Mouse (Mus musculus) neutrophil, adult 5-6 weeks (primary cell): ENCODE measurements around the gene Zbtb34. TPM values are rescaled to one million over a fixed set of nuclear protein-coding genes. Genes with fewer than 3 reads are reported as not detected.
A peak's percentile ranks its signal among the peaks of the same experiment; 100 is the strongest.

Experiments used
- ATAC-seq: fragments of 151-379, 151-347 bp; 2 replicates; pipeline ENCODE4 v1.8.0; 2017; ENCODE audit warnings: mild to moderate bottlenecking, moderate TSS enrichment; ENCODE audit not compliant: insufficient number of reproducible peaks, poor library complexity, low FRiP score, severe bottlenecking; ENCODE audit errors: extremely low read depth
- total RNA-seq: library from RNA; stranded (forward); fragments of 200-1000 nt; gene quantifications from 2 replicates; pipeline ENCODE4 v1.2.3, GENCODE M21; 2017

Zbtb34 gene
- total RNA-seq, 1 experiment from 2014 or later: 4.5 TPM

DNA sequence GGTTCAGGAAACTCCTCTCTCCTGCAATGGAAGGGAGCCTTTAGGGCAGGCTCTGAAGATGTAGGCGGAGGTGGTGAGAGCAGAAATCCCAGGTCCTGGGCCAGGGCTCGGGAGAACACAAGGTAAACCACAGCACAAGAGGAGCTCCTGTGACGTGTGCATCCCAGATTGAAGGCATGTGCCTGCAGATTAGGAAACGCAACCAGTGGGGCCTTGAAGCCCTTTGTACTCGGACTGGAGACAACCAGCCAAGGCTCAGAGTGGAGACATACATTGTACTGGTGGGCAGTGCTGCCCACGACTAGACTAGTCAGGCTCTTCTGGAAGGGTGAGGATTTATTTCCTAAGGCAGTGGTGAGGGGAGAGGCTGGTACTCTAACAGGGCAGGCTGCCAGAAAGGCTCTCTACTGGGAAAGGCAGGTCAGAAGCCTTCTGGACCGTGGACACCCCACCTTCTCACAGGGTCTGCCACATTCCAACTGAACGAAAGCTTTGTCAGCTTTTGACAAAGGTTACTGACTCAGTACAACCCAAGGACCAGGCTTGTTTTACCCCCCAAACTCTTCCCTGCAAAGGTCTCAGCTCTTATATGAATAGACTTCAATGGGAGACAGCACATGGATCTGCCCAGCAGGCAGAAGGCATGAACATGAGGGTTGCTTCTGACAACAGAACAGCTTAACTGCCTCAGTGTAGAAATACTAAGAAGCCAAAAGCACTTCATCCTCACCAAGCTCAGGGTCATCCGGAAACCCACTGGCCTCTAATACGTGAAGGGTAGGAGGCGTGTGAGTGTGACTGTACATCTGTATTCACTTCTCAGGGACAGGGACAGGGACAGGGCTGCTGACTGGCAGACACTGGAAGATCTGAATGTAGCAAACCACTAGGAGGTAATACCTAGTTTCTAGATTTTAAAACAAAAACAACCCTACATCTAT is 20.2 kb upstream of the Zbtb34 start:
- no peak for ATAC-seq

DNA sequence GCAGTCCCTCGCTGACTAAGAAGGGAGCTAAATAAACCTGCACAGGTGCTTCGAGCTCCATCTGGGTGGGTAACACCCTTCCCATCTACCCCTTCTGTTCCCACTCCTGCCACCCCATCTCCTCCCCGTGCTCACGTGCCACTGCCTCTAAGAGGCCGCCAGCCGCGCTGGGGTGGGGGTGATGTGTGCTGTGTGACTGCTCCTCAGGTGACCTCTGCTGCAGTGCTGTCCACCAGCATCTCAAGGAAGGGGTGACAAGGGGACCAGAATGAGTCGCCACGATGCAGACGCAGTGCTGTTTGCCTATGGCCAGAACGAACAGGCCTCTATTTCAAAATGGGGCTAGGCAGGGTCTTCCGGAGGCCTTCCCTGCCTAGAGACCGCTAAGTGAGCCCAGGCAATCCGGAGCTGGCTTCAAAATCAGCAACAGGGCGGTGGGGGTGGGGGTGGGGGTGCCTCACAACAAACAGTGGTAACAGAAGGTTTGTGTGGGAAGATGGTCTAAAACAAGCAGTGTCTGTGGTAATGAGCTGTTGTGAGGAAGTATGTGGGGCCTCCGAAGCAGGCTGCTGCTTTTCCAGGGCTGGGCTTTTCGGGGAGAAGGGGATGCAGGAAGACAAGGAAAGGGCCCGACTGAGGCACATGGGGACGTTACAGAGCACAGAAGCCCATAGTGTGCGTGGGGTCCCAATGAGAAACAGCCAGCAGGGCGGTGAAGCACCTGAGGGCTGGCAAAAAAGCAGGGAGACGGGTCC is 18.2 kb upstream of the Zbtb34 start:
- no peak for ATAC-seq

DNA sequence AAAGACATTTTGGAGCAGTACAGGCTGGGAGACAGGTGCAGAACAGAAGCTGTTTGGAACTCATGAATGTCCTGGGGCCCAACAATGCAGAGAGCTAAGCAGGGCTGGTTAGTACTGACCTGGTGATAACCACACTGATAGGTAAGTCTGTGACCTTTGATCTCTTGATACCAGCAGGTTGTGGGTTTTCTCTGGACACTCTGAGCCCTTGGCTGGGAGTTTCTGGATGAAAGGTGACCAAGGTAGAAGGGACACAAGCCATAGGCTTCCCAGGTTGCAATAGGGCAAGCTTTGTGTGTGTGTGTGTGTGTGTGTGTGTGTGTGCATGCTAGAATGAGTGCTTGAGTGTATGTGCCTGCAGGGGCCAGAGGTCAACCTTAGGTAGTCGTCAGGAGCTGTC is 15.7 kb upstream of the Zbtb34 start:
- ATAC-seq: no peak

DNA sequence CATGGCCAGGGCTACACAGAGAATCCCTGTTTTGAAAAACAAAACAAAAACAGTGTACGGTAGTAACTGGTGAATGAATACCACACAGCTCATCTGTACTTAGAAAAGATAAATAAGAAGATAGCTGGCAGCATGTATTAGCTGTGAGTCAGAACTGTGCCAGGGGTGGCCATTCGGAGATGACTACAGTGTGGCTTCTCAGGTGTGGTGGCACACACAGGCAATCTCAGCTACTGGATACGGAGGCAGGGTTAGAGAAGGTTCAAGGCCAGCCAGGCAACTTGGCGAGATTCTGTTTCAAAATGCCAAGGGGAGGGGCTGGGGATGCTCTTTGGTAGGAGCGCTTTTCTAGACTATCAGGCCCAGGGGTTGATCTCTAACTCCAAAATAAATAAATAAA is 14.6 kb upstream of the Zbtb34 start:
- ATAC-seq: no peak

DNA sequence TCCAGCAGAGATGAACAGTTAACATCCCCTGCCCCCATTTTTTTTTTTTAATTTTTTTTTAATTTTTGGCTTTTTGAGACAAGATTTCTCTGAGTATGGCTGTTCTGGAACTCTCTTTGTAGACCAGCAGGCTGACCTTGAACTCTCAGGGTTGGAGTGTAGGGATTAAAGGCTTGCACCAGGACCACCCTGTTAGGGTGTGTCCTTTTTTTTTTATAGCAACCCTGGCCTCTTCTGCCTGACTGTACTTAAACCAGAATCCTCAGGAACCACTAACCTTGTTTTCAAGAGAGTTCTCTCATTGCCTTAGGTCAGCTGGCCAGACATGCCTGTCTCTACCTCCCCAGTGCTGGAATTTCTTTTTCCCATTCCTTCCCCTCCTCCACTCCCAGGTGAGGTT is 13.7 kb upstream of the Zbtb34 start:
- ATAC-seq: no peak

DNA sequence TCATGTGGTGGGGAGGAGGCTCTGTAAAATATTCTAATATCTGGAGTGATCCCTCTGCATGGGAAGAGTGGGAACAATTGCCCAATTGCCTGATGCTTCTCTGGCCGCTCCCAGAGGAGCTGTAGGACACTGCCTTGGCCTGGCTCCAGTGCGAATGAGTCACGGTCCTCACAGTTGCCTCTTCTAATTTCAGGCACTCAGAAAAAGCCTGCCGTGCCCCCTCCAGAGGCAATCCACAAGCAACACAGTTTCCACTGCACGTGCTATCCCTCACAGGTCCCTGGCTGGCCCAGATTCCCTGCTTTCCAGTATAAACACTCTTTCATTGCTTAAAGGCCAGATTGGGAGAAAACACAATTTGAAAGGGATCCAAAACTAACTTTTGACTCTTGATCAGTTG is 13.2 kb upstream of the Zbtb34 start:
- ATAC-seq: no peak

DNA sequence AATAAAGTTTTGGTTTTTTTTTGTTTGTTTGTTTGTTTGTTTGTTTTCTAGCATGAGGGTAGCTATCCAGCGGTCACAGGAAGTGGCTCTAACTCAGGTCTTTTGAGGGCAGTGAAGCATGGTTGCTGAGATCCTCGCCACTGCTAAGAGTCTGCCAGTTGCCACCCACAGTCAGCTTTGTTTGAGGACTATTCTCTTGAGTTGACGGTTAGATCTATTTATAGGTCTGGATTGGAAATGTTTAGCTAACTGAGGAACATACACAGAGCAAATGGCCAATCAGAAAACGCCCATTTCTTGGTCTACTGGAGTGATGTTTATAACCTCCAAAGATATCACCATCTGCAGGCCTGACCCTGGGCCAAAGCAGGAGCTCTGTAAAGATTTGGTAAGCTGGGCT is 11.6 kb upstream of the Zbtb34 start:
- no peak for ATAC-seq

DNA sequence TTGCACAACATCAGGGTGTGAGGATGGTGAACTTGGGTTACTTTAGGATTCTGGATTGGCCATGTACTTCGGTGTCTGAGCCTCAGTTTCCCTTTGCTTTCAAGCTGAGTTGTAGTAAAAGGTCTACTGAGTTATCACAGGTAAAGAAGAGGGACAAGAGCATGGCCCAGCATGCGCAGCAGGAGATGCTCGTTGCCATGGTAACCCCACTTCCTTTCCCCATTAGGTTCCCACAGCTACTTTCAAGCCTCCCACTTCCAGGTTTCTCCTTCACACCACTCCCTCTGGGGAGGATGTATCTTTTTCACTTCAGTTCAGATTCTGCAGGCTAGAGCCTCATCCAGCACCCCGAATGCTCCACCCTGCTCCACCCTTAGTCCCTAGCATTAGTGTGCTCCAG is 9.8 kb upstream of the Zbtb34 start:
- ATAC-seq: no peak

DNA sequence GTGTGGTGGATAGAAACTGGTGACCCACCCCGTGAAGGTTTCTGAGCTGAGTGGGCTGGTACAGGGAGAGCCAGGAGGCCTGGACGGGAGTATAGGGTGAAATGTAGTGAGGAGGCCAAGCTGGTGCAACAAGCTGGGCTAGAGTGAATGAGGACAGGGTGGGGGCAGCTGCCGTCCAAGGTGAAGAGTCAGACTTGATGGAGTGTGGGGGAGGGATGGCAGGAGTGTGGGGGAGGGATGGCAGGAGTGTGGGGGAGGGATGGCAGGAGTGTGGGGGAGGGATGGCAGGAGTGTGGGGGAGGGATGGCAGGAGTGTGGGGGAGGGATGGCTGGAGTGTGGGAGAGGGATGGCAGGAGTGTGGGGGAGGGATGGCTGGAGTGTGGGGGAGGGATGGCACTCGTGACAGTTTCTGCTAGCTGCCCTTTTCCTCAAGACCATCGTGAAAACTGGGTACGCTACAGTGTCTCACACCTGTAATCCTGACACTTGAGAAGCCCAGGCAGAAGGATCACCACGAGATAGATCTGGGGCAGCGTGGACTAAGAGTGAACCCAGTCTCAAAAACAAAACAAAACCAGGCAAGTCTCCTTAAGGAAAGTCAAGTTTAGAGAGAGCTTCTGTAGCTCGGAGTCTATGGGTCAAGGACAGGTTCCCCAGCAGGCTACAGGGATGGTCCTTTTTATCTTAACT is 9.0 kb upstream of the Zbtb34 start:
- no peak for ATAC-seq

DNA sequence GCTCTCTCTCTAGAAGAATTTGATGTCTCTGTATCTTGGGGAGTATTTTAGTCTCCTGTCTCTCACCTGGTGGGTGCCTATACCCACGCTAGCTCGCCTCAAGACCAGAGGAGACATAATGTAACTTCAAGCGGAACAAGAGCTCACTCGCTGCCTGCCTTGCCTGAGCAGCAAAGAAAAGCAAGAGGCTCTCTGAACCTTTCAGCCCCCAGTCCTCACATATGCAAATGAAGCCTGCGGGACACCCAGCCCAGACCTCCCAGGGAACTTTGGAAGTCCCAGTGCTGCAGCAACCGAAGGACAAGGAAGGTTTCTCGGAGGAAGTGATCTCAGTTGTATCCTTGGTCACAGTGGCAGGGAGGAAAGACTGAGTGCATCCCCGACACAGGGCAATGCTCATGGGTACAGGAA is 8.4 kb upstream of the Zbtb34 start:
- ATAC-seq: no peak

DNA sequence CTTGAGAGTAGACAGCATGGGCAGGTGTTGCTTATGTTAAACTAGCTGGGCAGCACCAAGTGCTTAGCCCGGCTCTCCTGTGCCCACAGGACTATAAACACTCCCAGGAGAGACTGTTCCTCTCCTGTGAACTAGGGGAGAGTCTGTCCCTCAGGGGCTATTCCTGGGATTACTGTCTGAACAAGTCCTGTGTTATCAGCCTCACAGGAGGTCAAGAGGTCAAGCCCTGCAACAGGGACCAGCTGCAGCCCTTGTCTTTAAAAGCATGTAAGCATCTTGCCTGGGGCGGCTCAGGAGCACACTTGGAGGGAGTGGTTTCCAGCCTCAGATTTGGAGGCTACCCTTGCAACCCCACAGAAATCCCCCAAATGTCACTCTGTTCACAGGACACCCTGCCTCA is 7.3 kb upstream of the Zbtb34 start:
- no peak for ATAC-seq

DNA sequence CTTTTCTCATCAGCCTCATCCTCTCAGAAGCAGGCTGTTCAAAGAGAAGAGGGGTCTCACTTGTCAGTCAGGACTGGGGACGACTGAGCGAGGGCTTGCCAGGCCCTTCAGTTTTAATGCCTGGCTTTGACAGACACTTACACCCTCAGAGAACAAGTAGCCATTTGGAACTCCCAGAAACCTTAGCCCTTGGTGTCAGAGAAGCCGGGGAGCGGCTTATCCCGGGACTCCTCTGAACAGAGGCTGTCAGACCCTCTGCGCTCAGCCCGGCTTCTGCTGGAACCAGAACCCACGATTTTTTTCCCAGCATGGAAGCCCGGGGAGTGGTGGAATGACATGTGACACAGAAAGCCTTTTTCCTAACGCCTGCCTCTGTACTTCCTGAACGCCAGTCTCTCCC is 6.1 kb upstream of the Zbtb34 start:
- no peak for ATAC-seq

DNA sequence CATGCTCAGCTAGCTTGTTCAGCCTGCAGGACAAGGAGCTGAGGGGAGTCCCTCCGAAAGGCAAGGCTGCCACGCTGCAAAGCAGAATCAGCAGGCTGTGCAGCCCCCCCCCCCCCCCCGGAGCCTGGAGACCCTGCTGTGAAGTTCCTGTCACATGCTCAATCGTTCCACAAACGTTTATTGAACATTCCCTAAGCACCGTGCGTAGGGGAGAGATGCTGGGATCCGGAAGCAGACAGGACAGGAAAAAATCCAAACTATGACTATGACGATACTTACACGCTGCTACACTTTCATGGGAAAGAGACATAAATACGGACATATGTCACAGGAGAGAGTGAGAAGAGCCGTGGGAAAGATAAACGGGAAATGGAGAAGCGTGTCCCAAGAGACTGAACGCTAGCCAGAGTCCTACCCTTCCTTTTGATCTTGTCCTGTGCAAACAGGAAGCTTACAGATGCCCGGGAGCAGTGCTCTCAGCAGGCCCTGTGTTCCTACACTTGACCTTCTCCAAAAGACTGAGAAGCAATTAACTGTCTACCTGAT is 5.0 kb upstream of the Zbtb34 start:
- no peak for ATAC-seq

DNA sequence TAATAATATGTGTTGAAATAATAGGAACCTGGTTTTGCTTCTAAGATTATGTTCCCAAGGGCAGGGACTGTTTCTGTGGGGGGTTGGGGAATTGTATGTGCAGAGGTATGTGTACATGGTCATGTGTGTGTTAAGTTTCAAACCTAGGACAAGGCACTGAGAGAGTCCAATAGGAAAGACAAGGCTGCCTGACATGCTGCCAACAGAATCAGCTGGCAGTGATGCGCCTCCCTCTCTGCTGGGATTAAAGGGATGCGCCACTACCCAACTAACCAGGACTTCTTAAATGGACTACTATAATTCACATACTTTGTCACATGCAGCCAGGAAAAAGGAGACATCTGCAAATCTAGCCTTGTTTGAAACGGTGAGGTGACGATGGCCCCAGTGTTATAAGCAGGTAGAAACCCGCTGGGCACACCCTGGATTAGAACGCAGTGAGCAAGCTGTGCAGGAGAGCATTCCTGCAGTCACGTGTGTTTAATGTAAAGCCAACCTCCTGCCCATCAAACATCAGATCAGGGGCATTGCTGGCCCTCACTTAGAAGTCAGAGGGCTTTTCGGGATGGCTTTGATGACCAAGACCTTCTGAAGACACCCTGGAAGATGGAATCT is 4.0 kb upstream of the Zbtb34 start:
- ATAC-seq: no peak

DNA sequence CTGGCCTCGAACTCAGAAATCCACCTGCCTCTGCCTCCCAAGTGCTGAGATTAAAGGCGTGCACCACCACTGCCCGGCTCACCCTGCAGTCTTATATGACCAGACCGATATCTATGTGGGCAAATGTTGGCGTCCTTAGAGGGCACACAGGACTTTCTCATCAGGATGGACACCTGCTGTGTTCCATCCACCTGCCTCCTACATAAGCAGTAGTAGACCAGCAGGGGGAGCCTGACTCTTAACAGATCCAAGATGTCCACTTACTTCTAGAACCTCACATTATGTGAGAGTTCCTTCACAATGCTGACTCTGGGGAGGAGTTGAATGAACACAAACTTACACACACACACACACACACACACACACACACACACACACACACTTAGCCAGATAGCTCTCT is 1.8 kb upstream of the Zbtb34 start:
- ATAC-seq: peak; percentile 37; the same call in 1 of the 2 replicates

DNA sequence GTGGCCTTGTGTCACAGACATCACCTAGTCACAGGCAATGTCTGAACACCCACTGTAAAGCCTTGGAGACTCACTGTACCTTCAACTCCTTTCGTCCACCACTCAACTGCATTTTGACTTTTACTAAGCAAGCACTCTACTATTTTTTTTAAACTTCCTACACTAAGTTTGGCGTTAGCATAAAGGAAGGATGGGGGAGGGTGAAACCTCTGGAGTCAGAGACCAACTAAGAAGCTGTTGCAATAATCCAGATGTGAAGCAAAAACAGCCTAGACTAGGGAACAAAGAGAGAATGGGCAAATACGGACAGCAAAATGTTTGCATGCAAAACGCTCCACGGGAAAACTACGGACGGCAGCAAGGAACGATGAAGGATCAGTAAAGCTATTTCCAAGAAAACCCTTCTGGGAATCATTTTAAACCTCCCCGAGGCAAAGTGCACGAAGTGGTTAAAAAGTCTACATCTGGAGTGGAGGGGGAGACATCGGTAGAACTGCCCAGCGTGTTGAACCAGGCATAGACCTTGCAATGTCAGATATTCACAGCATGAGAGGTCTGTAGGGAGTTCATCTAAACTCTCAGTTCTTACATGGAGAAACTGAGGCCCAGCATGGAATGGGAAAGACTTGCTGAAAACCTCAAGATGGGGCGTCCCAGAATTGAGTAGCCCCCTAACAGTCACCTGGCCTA is 898 bp downstream of the Zbtb34 start:
- no peak for ATAC-seq

DNA sequence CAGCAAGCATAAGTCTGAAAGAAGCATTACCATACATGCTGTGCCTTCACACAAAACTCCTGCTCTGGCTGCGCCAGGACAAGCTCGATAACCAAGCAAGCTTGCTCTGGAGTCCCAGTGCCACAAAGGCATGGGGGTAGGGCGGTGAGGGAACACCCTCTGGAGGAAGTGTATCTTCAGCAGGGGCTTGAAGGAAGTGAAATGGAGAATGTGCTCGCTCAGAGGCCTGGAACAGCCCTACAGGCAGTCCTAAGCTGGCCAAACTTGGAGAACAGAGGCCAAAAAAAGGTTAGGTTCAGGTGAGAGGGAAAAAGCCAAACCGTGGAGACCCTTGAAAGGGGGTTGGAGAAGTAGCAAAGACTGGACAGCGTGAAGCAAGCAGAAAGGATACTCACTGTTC is 1.8 kb downstream of the Zbtb34 start:
- ATAC-seq: no peak

DNA sequence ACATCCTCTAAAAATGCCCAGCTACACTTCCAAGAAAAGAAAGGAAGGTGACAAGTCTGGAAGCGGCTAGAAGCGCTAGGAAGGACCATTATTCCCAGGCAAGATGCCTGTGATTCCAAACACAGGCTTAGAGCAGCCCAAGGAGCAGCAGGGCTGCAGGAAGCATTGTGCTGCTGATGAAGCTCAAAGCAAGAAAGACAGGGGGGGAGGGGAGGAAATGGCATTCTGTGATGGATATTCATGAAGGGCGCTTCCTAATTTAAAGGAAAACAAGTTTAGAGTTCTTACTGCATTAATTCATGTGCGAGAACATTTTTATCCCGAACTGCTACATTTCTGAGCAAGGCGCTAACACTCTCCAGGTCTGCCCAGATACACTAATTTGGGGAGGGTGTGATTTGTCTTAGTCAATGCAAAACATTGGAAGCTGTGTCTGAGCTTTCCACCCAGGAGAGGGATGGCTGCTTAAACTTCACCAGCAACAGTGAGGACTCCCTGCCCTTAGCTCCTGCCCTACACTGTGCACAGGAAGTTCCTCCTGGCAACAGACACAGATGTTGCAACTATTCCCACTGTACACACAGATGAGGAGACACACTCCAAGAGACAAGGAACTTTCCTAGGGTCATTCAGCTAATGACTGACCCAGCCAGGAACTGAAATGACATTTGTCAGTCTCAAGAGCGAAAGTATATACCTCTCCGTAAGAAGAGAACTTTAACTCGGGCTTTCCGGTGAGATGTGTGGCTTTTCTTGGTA is 4.3 kb downstream of the Zbtb34 start:
- ATAC-seq: no peak
